Mouse (Mus musculus) G1E (cell line): ENCODE data around the gene Olfr1411.

Experiments
- CTCF ChIP-seq: IDR thresholded peaks from 2 replicates; pipeline ENCODE4 v1.5.1; 2012; ENCODE audit warnings: low read depth, low read length, inconsistent platforms, mixed read lengths
- GATA1 ChIP-seq: IDR thresholded peaks from 2 replicates; pipeline ENCODE4 v1.6.1; 2012; ENCODE audit warnings: borderline replicate concordance, low read length, inconsistent platforms, mixed read lengths
- POLR2AphosphoS5 ChIP-seq: IDR thresholded peaks from 2 replicates; pipeline ENCODE4 v1.6.1; 2012; ENCODE audit warnings: low read depth, low read length, inconsistent platforms; ENCODE audit not compliant: insufficient replicate concordance

- no peak for TF ChIP-seq CTCF
- no peak for TF ChIP-seq GATA1
- no peak for TF ChIP-seq POLR2AphosphoS5
Measured at GRCm38 (mm10) chr1:92636676-92637075, 42.5 kb downstream of the Olfr1411 start.
